Mouse (Mus musculus) limb, embryonic 14.5 days (tissue): ENCODE results near the gene Fancf. TPM values are rescaled to one million over a fixed set of nuclear protein-coding genes. Genes with fewer than 3 reads are reported as not detected.

Source experiments
- ATAC-seq: fragments of 200-750 bp; cut with Nextera tagmentation; 2 replicates; pipeline ENCODE4 v1.8.0; 2017; ENCODE audit warnings: low read depth, moderate number of reproducible peaks, moderate TSS enrichment; ENCODE audit not compliant: low FRiP score
- DNase-seq: peaks from one replicate; pipeline ENCODE4 v3.0.0-alpha.2; 2015; ENCODE audit warnings: low spot score
- H3K27ac ChIP-seq: fragments of 300-500 bp; sonication (generic); replicated peaks from 2 replicates; pipeline ENCODE4 v1.5.1; 2014; ENCODE audit warnings: low read depth, mild to moderate bottlenecking, low read length, moderate library complexity, mixed read lengths
- H3K27me3 ChIP-seq: fragments of 300-500 bp; sonication (generic); 2 replicates; pipeline ENCODE4 v1.6.1; 2014; ENCODE audit warnings: low read length, mixed read lengths; ENCODE audit not compliant: control insufficient read depth, insufficient read depth
- H3K36me3 ChIP-seq: fragments of 300-500 bp; sonication (generic); 2 replicates; pipeline ENCODE4 v1.6.1; 2014; ENCODE audit warnings: mild to moderate bottlenecking, low read length, moderate library complexity, mixed read lengths; ENCODE audit not compliant: control insufficient read depth, insufficient read depth
- H3K4me1 ChIP-seq: fragments of 300-500 bp; sonication (generic); 2 replicates; pipeline ENCODE4 v1.6.1; 2014; ENCODE audit warnings: antibody characterized with exemption, low read length, mixed read lengths; ENCODE audit not compliant: control insufficient read depth, insufficient read depth
- H3K4me2 ChIP-seq: fragments of 300-500 bp; sonication (generic); replicated peaks from 2 replicates; pipeline ENCODE4 v1.6.1; 2014; ENCODE audit warnings: low read depth, mild to moderate bottlenecking, low read length, moderate library complexity; ENCODE audit not compliant: severe bottlenecking
- H3K4me3 ChIP-seq: fragments of 300-500 bp; sonication (generic); replicated peaks from 2 replicates; pipeline ENCODE4 v1.5.1; 2014; ENCODE audit warnings: low read length
- H3K9ac ChIP-seq: fragments of 300-500 bp; sonication (generic); 2 replicates; pipeline ENCODE4 v1.6.1; 2014; ENCODE audit warnings: mild to moderate bottlenecking, low read depth, low read length, moderate library complexity; ENCODE audit not compliant: severe bottlenecking
- H3K9me3 ChIP-seq: fragments of 300-500 bp; sonication (generic); 2 replicates; pipeline ENCODE4 v1.6.1; 2016; ENCODE audit warnings: low read length; ENCODE audit not compliant: control insufficient read depth
- POLR2A ChIP-seq: fragments of 200-500 bp; IDR thresholded peaks from 2 replicates; pipeline ENCODE4 v1.8.0; 2012; ENCODE audit warnings: inconsistent platforms, mild to moderate bottlenecking, moderate library complexity, borderline replicate concordance; ENCODE audit not compliant: insufficient read depth, insufficient read length; ENCODE audit errors: extremely low read depth
- WGBS: fragments of 180-500 bp; shearing (Covaris S2); extraction: QIAGEN DNeasy Blood & Tissue Kit; methylation state at CpG from one replicate; pipeline ENCODE4 v1.1.7; 2014; 5-methylcytosine and 5-hydroxymethylcytosine counted together
- polyA plus RNA-seq, 2 experiments: library from polyadenylated mRNA; depleted of rRNA in 1 of 2; stranded (reverse) in 1 of 2; unstranded in 1 of 2; fragments of >200 nt; fragmentation: Nextera tagmentation in 1 of 2; extraction: Ambion mirVana in 1 of 2; gene quantifications; 2 replicates each; pipeline versions ENCODE4 v1.2.1 to v1.2.3; 2012 to 2014

Gene Fancf
- polyA plus RNA-seq, 2 experiments: 16.6 to 19.4 TPM

GRCm38 (mm10) chr7:51819891-51820290, 42.2 kb downstream of the Fancf start:
- H3K4me2 ChIP-seq: no peak overlapping the region
- DNase-seq: no peak
- no peak overlapping the region for H3K27ac ChIP-seq
- H3K4me1 ChIP-seq: no peaks in the 10 kb centered on the region
- no peak for TF ChIP-seq POLR2A
- H3K9ac ChIP-seq: no peak overlapping the region
- no peak for ATAC-seq
- no peak overlapping the region for H3K4me3 ChIP-seq
- no peaks in the 10 kb centered on the region for H3K9me3 ChIP-seq
- WGBS: 84% methylated on average over 1 of the region's 1 CpGs
- H3K27me3 ChIP-seq: no peaks in the 10 kb centered on the region
- H3K36me3 ChIP-seq: no peaks in the 10 kb centered on the region

GRCm38 (mm10) chr7:51818251-51818974, 43.7 kb downstream of the Fancf start:
- ATAC-seq: no peak
- TF ChIP-seq POLR2A: no peak
- H3K27ac ChIP-seq: no peak overlapping the region
- 66% methylated on average over 3 of the region's 3 CpGs for WGBS
- H3K4me2 ChIP-seq: no peak overlapping the region
- no peaks in the 10 kb centered on the region for H3K27me3 ChIP-seq
- no peaks in the 10 kb centered on the region for H3K9me3 ChIP-seq
- H3K36me3 ChIP-seq: no peaks in the 10 kb centered on the region
- no peak for DNase-seq
- H3K9ac ChIP-seq: no peak overlapping the region
- no peak overlapping the region for H3K4me3 ChIP-seq
- no peaks in the 10 kb centered on the region for H3K4me1 ChIP-seq

GRCm38 (mm10) chr7:51816283-51816839, 45.7 kb downstream of the Fancf start:
- no peak for TF ChIP-seq POLR2A
- 67% methylated on average over 3 of the region's 3 CpGs for WGBS
- H3K27ac ChIP-seq: no peak overlapping the region
- no peaks in the 10 kb centered on the region for H3K9me3 ChIP-seq
- no peak overlapping the region for H3K4me3 ChIP-seq
- H3K9ac ChIP-seq: no peak overlapping the region
- no peaks in the 10 kb centered on the region for H3K36me3 ChIP-seq
- no peak overlapping the region for H3K4me2 ChIP-seq
- no peaks in the 10 kb centered on the region for H3K4me1 ChIP-seq
- ATAC-seq (no peak), DNase-seq (no peak)
- H3K27me3 ChIP-seq: no peaks in the 10 kb centered on the region

GRCm38 (mm10) chr7:51815473-51816282, 46.4 kb downstream of the Fancf start:
- H3K36me3 ChIP-seq: no peaks in the 10 kb centered on the region
- peak; percentile 75 for DNase-seq
- no peaks in the 10 kb centered on the region for H3K27me3 ChIP-seq
- H3K4me2 ChIP-seq: no peak overlapping the region
- H3K9me3 ChIP-seq: no peaks in the 10 kb centered on the region
- H3K27ac ChIP-seq: 0 out of 2 replicates have a peak overlapping the region, but pooled peaks have one; percentile 38
- H3K9ac ChIP-seq: no peak overlapping the region
- H3K4me1 ChIP-seq: no peaks in the 10 kb centered on the region
- no peak for TF ChIP-seq POLR2A
- WGBS: 42% methylated on average over 4 of the region's 4 CpGs
- ATAC-seq: peak; percentile 79
- no peak overlapping the region for H3K4me3 ChIP-seq

Other genes starting within 250 kb of the Fancf start
- gene Slc17a6, start 240.3 kb downstream of the Fancf start, polyA plus RNA-seq (2012; rRNA removed): 0.69 and 1.00 TPM in 2 replicates
- gene Slc17a6, start 240.3 kb downstream of the Fancf start, polyA plus RNA-seq (2014; fragmentation: Nextera tagmentation; extraction: Ambion mirVana): 0.55 and 0.87 TPM in 2 replicates
- gene Gas2, start 252 bp downstream of the Fancf start, polyA plus RNA-seq (2012; rRNA removed): 171 and 178 TPM in 2 replicates
- gene Gas2, start 252 bp downstream of the Fancf start, polyA plus RNA-seq (2014; fragmentation: Nextera tagmentation; extraction: Ambion mirVana): 211 and 255 TPM in 2 replicates
- gene Svip, start 143.8 kb upstream of the Fancf start, polyA plus RNA-seq (2012; rRNA removed): 2.9 and 3.3 TPM in 2 replicates
- gene Svip, start 143.8 kb upstream of the Fancf start, polyA plus RNA-seq (2014; fragmentation: Nextera tagmentation; extraction: Ambion mirVana): 5.9 TPM in 2 replicates
- not detected in 2 replicates for gene 1700015G11Rik, start 153.5 kb upstream of the Fancf start, polyA plus RNA-seq (2012; rRNA removed)
- not detected in 2 replicates for gene 1700015G11Rik, start 153.5 kb upstream of the Fancf start, polyA plus RNA-seq (2014; fragmentation: Nextera tagmentation; extraction: Ambion mirVana)